Mouse (Mus musculus): ENCODE results near the gene Luzp2.

Luzp2 gene

DNA sequence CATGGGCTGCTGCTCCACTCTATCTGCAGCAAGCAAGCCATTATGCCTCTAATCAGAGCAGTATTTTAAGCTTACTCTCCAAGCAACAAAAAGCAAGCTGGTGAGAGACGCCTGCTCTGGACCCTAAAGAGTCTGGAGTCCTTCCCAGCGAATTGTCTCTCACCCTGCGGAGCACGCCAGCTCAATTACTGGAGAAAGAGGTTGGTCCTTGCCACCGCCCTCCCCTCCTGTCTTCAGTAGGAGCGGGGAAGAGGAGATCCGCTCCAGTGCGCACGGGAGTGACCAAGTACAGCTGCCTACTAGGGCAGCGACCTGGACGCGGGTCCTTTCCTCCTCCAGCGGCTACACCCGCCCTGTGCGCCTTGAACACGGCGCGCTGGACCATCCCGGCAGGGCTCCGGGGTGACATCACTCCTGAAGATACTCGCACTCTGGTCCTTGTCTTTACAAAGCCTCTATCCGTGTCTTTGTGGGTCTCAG, at the start of gene Luzp2:
Luzp2 (plus strand) TSS at position 127 of the 480 bp plus-strand sequence.
- in situ Hi-C loops (cut with MboI, MseI): no loop called here

DNA sequence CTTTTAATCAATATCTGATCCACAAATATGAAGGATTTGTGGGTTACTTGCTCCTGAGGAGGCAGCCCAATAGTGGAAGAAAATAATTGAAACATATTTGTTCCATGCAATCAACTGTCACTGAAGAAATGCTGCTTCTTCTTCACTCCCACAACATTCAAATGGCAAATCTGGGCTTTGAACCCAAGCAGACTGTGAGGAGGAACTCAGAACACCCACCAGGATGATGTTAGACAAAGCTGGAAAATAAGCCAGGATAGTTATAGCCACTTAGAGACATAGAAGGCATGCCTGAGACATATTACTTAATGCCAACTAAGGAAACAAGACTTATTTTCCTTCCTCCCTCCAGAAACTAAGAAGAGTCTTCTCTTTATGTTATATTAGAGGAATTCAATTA, 47.8 kb upstream of the Luzp2 start:
- in situ Hi-C loops (cut with MboI, MseI): loop anchor here (10.0 kb wide), 1 partner anchor 1477 kb away; no protein-coding TSS in a partner anchor

DNA sequence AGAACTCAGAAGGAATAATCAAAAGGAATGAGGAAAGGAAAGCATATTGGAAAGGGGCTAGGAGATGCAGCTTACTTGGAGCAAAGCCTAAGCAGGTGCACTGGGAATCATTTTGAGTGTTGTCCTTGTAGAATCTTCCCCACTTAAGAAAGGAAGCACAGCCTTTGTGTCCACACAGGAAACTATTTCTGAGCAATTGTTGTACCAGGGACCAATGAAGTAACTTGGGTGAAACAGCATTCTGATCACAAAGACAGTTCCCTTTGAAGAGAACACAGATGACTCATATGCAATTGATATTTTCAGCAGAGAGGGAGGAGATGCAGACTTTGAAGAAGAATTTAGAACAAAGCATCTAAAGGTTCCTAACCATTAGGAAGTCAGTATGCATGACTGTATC, 16.7 kb upstream of the Luzp2 start:
- in situ Hi-C loops (cut with MboI, MseI): no loop called here

DNA sequence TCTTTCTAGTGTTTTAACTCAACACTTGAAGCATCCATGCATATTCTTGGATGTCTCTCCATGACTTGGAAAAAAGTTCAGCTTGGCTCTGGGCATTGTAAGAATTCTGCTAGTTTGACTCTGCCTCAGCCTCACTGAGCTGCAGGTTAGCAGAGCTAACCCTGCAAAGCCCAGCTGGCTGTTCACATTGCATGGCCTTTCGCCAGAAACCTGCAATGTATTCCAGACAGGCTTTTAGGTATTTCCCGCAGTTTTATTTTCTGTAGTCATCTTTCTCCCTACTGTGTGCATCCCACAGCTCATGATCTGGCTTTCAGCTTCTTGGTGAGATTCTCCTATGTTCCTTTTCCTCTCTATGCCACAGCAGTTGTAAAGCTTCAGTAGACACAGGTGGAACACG, 6.5 kb upstream of the Luzp2 start:
- in situ Hi-C loops (cut with MboI, MseI): loop anchor here (10.0 kb wide), 1 partner anchor 464 kb away; no protein-coding TSS in a partner anchor

DNA sequence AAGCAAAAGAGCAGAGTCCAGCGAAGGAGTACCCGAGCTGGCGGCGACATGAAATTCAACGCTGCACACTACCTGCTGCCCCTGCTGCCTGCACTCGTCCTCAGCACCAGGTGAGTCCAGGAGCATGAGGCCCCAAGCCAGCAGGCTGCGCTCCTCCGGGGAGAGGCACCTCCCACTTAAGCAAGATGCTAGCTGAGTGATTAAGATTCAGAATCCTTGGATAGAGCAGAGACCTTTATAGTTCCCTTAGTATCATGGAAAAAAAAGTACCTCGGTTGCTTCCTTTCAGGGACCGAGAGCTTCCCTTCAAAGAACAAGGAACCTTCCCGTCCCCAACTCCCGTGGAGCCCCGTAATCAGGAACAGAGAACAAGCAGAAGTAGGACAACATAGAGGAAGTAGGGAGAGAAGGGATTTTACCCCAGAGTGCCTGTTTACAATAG, 634 bp downstream of the Luzp2 start:
- in situ Hi-C loops (cut with MboI, MseI): no loop called here

DNA sequence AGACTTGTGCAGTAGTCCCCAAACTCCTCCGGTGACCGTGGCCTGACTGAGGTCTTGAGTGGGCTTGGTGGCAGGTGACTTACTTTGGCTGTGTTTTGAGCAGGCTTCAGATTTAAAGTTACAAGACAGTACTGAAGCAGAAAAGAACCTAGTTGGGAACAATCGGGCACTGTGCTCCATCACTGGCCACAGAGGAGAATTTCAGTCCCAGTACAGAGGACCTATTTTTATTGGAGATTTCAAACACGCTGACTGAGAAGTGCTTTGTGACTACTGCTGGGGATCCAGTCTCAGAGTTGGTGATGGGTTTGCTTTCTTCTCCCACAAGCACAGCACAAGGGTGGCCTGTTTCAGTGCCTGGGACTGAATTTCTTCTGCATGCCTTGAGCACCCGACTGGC, 1.1 kb downstream of the Luzp2 start:
- in situ Hi-C loops (cut with MboI, MseI): no loop called here

DNA sequence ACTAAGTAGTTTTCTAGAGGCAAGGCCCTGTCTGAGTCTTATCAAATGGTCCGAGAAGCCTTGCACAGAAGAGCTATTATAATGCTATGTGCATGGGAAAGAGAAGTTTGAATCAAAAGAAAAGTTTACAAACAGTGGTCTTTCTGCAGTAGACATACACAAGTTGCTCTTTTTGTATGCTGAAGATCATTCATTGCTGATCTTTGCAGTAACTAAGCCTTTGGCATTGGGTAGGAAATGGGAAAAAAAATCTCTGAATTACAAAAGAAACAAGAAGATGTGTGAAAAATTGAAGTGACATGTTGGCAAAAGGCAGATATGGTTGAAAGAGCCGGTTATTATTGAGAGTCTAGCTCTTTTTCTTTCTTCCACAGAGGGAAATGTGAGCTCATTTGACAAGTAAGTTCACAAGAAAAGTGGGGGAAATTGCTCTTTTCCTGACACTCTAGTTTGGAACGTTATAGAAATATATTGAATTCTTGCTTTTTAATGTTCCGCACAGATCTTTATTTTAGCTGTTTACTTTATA, 7.6 kb downstream of the Luzp2 start:
- in situ Hi-C loops (cut with MboI, MseI): no loop called here

DNA sequence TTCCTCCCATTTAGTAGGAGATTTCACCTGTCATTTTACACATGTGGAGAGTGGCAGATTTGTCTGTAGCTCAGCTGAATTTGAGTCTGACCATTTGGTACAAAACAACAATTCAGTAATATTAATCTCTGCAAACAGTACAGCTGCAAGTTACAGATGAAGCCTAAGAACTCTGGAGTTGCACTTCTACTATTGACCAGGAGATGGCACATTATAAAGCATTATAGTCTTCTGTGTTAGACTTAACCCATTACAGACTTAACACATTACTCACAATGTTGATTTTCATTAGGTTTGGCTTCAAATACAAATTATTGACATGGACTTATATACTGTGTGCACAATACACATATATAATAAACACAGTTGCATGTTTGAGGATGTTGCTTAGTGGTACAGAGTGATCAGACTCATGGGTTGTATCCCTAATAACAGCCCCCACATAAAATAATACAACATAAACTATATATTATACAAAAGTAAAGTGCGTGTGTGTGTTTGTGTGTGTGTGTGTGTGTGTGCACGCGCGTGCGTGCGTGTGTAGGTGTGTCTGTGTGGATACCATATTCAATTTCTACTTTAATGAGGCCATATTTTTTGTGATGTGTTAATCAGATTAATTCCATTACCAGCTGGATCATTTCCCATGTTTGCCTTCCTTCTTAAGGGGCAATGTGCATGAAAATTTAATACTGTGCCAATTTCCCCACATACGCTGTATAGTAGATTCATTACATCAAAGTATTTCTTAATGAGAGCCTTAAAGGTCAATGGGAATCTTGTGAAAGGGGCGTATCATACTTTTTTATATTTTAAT, 10.8 kb downstream of the Luzp2 start:
- in situ Hi-C loops (cut with MboI, MseI): no loop called here

DNA sequence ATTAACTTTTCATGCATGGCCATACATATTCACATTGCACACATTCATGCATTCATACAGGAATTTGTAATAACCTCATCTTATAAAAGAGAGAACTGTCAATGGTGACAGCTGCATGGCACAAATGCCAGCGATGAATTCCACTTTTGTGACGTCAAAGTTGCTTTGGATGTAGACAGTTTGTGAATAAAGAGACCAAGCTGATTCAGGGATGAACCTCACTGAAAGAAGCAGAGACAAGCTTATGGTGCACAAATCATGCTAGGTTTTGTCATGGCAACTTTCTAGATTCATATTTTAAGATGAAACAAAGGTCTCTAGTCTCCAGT, 11.4 kb downstream of the Luzp2 start:
- in situ Hi-C loops (cut with MboI, MseI): no loop called here

DNA sequence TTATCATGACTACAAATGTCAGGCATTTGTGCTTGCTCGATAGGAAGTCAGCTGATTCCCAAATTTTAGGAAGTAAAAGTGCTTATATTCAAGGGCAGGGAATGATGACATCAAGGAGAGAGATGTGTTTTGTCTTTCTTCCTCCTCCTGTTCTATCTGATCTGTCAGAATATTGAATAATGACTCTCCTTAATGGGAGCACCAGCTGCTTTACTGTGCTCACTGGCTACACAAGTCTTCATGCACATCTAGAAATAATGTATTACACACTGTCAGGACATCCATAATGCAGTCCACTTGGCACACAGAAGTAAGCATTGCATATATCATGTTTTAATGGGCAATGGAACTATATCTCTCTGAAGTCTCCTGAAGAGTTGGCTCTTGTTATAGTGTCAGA, 17.6 kb downstream of the Luzp2 start:
- in situ Hi-C loops (cut with MboI, MseI): no loop called here

DNA sequence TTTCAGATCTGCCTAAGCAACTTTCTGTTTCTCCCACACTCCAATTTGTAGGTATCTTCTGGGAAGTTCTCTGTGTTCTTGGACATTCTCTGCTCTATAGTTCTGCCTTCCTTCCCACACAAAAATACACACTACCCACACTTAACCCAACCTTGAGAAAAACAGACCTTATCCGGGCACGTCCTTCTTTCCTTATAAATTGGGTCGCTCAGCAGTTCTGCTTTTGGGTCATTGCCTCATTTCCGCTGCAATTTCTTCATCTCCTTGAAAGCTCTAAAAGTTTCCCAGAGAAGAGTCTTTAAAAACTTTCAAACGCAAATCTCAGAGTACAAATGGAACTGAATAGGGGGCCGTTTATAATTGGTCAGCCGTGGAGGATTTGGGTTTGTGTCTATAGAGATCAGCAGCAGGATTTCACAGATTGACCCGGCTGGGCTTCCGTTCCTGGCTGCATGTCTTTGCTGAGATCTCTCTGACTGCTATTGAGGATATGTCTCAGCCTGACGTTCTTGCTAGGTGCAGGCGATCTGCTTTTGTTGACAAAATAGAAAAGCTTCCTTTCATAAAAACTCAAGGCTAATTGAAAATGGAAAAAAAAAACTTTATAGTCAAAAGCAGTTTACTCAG, 26.0 kb downstream of the Luzp2 start:
- in situ Hi-C loops (cut with MboI, MseI): no loop called here

DNA sequence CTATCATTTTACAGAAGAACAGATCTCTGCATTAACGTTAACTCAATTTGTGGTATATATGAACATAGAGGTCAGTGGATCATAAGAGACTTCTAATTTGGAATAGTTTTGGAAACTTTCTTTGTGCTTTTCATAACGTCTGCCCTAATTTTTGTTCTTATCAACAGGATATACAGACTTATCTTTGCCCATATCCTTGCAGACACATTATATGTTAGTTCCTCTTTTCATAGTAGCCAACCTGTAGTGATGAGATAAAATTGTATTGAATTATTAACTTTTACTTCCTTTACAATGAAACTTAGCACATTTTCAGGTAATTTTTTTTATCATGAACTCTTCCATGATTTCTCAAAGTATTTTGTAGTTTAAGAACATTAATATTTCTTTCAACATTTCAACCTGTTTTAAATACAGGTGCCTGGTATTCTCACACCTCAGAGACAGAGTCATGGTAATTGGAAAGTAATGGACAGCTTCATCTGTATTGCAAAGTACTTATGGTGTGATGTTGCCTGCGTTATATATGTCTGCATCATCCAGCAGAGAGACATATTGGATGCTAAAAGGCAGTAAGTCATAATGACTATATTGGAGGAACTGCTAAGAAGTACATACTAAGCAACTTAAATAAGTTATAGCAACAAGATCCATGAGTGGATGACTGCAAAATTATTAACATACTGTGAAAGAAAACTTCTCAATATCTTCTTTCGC, 43.8 kb downstream of the Luzp2 start:
- in situ Hi-C loops (cut with MboI, MseI): no loop called here

DNA sequence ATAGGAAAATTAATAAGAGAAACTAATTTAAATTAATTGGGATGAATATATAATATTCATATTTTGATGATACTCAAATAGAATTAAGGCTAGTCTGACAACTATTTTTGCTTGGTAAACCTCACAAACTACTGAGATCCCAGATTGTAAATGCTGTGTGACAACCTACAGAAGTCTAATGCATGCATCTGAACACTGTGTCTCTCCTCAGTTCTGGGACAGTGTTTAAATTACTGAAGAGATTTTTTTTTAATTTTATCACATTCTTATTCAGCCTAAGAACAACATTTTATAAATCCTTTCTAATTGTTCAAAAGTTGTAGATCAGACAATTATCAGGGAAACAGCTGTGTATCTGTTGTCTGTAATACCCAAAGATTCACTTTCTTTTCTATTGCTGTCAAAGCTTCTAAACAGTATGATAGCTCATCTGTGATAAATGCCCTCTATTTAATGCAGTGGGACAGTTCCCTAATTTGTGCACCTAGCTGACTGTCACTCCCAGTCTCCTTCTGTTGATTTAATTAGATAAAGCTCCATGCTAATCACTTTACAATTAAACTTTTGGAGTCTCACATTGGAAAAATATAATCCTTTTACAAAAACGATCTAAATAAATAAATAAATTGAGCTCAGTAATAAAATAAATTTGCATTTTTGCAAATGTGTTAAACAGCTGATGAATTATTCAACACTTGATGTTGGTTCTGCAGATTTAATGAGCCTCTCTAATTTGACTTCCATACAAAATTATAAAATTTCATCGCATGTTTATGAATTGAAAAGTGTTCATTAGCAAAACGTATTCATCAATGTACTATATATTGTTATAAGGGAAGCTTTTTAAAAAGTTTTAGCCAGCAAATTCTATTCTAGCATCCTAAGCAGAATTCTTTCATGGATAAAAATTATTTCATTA, 58.7 kb downstream of the Luzp2 start:
- in situ Hi-C loops (cut with MboI, MseI): no loop called here

DNA sequence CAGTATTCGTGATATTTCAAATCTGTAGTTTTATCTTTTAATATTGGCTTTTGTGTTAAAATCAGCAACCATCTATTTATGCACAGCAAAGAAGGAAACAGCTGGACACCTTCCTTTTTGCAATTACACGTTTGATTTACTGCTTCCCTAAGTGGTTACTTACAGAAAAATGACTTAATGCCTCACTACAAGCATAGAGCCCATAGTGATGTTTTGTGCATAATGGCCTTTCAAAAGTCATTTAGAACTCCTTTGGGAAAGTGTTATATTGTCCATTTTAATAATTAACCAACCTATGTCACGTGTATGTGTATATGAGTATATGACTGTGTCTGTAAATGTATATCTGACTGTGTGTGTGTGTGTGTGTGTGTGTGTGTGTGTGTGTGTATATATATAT, 63.3 kb downstream of the Luzp2 start:
- in situ Hi-C loops (cut with MboI, MseI): no loop called here

DNA sequence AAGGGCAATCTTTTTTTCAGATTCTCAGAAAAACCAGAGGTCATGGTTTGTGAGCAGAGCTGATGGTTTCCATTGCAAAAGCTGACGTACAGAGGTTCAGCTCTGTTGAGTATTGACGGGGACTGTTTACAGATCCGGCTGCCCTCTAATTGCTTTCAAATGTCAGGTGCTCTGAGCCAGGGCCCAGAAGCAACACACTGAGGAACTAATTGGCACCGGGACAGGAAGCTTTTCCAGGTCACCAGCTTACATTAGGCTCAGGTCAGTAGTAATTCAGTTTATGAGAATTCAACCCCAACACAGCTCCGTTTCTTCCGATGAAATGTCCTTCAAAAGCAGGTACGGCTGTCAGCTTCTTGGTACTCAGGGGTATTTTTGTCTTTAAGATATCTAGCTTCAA, 74.7 kb downstream of the Luzp2 start:
- in situ Hi-C loops (cut with MboI, MseI): no loop called here

DNA sequence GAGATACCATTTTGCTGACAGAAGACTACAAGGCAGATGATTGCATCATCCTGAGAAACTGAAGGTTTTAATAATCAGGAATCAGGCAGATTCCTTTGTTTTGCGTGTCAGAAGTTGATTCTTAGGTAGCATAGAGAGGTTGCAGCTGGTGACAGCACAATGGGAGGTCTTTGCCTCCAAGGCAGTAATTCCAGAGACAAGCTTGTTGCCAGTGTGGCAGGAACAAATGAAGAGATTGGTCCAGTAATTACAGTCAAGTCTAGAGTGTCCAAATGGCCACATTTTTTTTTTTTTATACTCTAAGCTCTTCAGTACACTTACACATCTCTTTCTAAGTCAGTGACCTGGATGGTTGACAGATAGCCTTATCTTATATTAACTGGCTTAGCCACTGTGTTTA, 78.7 kb downstream of the Luzp2 start:
- in situ Hi-C loops (cut with MboI, MseI): no loop called here

DNA sequence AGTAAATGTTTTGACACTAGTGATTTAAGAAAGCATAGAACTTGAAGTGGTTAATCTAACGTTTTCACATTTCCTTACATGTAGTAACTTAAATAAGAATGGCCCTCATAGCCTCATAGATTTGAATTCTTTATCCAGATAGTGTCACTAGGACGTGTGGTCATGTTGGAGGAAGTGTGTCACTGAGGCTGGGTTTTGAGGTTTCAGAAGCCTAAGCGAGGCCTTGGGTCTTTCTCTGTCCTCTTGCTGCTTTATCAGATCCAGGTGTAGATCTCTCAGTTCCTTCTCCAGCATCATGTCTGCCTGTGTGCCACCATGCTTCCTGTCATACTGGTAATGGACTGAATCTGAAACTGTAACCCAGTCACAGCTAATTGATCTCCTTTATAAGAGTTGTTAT, 86.7 kb downstream of the Luzp2 start:
- in situ Hi-C loops (cut with MboI, MseI): no loop called here

DNA sequence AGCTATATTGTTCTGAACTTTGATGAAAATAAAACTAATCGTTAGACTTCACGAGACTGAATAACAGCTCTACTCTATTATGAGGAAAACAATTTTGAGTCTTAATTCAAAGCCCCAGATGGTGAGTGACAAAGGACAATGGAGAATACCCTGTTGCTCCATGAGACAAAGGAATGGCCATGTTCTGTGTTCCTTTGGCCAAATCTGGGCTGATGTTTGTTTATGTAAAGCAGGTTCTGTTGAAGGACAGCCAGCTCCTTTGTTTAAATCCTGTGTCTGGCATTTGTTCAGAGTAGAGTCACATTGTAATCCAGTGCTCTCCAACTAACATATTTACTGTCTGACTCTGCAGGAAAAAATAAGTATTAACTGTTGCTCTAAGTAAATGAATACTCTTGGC, 121.5 kb downstream of the Luzp2 start:
- in situ Hi-C loops (cut with MboI, MseI): no loop called here

DNA sequence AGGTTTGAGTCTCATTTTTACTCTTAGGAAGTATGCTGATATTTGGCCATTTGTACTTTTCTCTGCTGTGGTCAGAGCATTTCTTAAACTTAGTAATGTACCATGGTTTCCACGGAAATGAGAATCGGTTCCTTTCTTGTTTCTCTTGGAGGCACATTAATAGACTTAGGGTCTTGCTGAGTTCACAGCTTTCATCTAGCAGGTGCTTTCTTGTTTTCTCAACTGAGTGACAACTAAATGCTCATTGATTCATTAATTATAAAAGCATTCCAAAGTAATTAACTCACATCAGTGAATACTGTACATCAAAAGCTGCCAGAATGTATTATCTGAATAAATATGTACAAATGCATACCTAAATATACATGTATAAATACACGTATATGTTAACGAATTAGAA, 127.4 kb downstream of the Luzp2 start:
- in situ Hi-C loops (cut with MboI, MseI): no loop called here

DNA sequence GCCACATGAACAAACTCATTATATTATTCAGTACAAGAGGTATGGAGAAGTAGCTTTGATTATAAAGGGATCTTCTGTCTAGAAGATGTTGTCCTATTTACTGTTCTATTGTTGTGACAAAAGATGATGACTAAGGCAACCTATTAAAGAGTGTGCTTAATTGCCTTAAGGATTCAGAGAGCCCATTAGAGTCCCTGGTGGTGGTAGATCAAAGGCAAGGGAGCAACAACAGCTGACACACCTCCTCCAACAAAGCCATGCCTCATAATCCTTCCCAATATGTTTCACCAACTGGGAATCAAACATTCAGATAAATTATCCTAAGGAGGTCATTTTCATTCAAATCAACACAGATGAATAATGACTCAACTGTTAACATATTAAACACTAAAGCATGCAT, 142.1 kb downstream of the Luzp2 start:
- in situ Hi-C loops (cut with MboI, MseI): no loop called here

DNA sequence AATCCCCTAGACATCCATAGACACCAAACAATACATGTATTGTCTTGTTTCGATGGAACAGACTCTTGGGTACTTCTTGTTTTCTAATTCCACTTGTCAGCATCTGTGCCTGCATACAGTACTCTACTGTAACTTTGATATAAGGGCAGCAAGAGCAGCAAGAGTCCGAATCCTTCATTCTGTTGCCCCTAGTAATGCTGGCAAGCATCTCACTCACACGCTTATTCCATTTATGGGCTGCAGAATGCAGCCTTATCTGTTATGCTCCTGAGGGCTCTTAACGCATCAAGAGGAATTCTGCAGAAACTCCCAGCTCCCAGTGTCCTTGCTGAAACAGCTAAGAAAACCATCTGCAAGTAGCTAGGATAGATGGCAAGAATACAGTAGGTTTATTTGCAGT, 145.3 kb downstream of the Luzp2 start:
- in situ Hi-C loops (cut with MboI, MseI): no loop called here

Data from T-helper 2 cell (primary cell).